Mouse (Mus musculus) cerebellum, postnatal 10 days (tissue): ENCODE data around the gene Cops9.
A peak's percentile ranks its signal among the peaks of the same experiment; 100 is the strongest.

Experiments
- DNase-seq, 2 experiments: peaks; one replicate each; pipeline ENCODE4 v3.0.0; 2021; ENCODE audit warnings: mixed read lengths in 2 of 2

Gene Cops9

DNA sequence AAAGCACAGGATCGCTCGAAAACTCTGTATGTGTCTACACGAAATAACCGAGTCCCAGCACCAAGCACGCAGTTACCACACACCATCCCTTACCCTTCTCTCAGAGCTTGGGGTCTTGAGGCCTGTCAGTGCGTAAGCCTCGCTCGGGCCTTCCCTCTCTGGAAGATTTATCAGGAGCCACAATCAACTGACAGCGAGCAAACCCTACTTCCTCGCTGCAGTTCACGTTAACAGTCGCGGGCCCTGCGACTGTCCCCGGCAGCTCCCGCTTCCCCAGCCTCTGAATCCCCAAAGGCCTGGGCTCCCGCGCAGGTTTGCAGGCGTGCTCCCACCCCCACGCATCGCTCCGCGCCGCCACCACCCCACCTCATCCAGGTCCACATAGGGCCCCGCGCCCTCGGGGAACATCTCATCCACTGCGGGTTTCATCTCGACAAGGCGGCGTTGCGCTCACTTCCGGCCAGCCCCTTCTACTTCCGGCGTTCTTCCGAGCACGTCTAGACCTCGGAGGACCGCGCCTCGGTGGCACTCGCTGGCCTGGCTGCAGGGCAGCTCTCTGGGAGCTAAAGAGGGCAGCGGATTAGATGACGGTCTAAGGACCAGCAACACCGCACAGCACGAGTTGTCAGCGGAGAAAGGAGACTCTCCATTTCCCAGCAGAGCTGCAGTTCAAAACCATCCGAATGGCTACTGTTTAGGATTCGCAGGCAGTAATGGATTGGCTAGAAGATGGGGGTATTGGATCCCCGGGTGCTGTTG is at the start of gene Cops9:
Cops9 (minus strand) TSS at position 472 of the 759 bp plus-strand sequence.
- DNase-seq, result peak; percentile 93 to 95

GRCm38 (mm10) chr1:92691166-92691844 is 49.5 kb upstream of the Cops9 start:
- DNase-seq, result peak in 1 of 2 experiments; percentile 41

GRCm38 (mm10) chr1:92686994-92687393 is 45.2 kb upstream of the Cops9 start:
- DNase-seq, result no peak

- DNase-seq, result no peak
Measured at GRCm38 (mm10) chr1:92683151-92683550, 41.4 kb upstream of the Cops9 start.

DNA sequence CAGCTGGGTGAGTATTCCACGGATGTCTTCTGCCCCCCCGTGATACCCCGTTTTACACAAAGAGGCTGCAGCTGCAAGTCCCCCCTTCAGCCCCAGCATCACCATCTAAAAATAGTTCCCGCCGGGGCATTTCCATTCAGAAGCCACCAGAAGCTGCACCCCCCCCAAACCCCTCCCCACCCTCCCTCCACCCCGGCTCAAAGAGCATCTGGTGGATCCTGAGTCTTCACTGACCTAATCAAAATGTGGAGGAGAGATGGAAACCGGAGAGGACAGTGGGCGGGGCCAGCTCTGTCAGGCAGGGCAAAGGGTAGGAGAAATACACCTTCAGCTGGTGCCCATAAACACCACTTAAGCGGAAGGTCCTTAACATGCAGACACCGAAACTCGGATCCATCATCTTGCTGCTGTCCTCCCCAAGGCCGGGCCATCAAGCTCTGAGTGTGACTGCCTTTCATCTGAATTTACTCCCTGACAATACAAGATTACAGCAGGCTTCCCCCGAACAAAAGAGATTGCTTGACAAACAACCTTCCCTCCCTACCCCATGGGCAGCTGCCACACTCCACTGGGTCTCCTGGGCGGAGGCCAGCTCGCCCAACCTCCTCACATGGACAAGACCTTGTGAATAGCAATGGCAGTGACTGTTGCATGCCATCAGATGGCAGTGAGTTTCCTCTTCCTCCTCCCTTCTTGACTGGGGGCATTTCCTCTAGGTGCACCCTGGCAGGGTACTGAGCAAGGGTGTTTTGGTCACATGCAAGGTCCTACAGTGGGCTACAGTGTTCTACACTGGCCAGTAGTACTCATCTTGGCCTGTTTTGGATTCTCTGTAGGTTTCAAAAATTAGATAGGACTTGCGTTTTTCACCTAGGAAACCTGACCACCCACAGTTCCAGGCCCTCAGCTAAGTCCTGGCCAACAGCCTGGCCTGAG is 39.2 kb upstream of the Cops9 start:
- DNase-seq, result peak; percentile 66 to 69

DNA sequence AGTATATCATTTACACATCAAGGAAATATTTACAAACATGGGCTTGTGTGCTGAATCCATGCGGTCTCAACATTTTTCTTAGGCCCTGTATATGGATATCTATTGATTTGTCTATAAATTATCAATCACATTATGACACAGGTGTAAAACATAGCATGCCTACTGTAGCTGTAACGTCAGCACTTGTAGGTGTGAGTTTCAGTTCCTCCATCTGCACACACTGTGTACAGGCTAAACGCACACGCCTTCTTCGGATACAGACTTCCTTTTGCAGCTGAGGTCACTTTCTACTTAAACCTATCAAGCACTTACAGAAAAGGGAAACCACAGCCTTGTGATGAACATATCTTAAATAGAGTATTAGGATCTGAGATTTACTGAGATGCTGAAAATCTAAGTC is 37.0 kb upstream of the Cops9 start:
- DNase-seq, result no peak

DNA sequence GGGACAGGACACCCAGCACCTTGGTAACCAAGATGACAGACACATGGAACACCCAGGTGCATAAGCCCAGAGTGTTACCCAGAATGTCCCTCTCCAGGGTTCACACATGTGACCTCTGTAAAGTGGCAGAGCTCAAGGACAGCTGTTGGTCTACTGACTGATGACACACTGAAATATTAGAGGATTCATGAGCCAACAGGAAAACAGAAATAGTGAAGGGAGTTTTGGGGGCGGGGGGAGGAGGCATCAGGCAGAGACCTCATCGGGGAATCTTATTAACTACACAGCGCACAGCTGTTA is 34.8 kb upstream of the Cops9 start:
- no peak for DNase-seq

DNA sequence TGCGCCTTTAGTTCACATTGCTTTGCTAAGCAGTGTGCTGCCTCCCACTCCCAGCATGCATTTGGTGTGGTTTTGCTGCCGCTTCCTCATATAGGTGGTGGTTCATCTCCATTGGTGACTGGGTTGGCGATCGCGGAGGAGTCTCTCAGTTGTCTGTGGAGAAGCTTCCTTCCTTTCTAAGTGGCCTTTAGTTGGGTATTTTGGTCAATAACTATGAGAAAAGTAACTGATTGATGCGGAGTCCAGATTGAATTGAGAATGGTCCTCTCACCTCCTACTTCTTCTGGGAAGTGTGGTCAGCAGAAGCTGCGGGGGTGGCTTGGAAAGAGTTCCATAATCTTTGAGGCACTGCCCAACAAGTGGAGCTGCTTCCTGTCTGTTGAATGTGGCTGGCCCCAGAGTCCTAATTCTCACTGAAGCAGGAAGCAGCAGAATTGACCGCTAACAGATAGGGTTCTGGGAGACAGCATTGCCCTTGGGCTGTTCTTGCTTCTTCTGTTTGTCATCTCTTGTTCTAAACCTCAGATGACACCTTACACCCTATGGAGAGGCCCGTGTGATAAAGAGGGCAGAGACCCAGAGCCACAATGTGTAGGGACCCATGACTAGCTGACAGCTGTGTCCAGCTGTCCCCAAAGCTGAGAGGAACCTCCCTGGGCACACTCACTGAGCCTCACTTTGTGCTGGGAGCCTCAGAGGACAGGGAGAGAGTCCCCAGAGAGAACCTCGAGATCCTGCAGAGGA is 34.3 kb upstream of the Cops9 start:
- no peak for DNase-seq

DNA sequence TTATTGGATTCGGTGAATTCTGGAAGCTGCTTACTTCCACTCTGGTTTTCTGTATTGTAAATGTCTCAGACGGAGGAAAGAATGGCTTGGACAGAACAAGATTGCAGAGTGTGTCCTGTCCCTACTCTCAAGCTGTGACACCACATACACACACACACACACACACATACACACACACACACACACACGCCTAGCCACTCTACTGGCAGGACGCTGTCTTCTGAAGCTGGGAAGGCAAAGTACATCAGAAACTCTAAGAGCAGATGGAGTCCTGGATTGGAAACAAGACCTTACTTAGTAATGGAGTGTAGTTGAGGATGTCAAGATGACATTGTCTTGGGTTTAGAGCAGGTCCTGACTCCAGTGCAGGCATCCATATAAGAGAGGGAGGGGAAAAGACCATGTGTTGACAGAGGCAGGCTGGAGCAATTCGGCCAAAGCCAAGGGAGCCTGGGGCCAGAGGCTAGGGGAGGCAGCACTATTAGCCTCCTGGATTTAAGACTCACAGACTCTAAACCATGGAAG is 31.5 kb upstream of the Cops9 start:
- DNase-seq, result no peak

GRCm38 (mm10) chr1:92671326-92671725 is 29.5 kb upstream of the Cops9 start:
- no peak for DNase-seq

DNA sequence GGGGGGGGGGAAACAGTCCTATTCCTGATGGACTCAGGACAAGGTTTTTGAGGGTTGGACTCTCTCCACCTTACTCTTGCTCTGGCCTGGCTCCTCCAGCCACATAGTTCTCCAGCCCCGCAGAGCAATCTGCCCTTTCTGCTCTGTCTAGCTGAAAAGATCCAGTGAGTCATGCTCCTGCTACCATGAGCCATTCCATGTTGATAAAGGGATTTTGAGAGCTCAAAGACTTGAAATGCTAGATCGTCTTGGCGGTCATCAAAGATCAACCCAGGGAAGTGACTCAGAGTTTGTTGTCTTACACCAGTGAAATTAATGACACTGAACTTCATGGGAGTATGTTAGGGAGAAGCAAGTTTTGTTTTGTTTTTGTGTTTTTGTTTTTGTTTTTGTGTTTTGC is 27.6 kb upstream of the Cops9 start:
- no peak for DNase-seq

GRCm38 (mm10) chr1:92667106-92667505 is 25.3 kb upstream of the Cops9 start:
- DNase-seq, result peak; percentile 81 to 82

GRCm38 (mm10) chr1:92659392-92659791 is 17.6 kb upstream of the Cops9 start:
- no peak for DNase-seq

- no peak for DNase-seq
Measured at GRCm38 (mm10) chr1:92657025-92657820, 15.4 kb upstream of the Cops9 start.

- DNase-seq, result no peak
Measured at GRCm38 (mm10) chr1:92654676-92655075, 12.9 kb upstream of the Cops9 start.

DNA sequence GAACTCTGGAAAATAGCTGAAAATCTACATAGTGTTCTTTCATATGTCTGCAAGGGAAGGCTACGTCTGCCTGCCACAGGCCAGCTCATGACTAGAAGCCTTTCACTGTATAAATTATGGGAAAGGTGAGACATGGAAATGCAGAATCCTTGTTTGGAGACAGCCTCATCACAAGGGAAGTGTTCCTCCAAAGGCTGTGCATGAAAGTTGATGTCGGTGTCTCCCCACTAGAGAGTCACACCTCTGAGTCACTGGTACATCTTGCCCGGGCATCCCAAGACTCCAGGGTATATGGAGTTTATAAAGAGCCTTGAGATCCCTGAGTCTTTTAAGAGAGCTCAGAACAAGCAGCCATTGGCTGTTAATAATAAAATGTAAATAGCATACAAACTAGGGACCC is 11.4 kb upstream of the Cops9 start:
- no peak for DNase-seq

GRCm38 (mm10) chr1:92651467-92651866 is 9.7 kb upstream of the Cops9 start:
- no peak for DNase-seq

DNA sequence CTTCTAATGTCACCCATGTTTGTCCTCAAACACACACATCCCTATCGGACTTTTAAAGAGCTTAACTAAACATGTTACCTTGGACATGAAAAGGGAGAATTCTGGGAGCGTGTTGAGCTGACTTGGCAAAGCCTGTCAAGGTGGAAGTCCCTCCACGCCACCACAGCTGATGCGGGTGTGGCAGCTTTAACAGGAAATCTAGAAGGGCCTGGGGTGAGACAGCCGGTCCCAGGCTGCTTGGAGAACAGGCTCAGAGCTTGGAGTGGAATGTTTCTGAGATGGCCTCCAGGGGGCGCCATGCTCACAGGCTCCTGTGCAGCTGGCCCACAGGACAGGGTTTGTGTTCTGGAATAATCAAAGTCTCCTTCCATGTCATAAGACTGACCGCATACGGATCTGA is 6.9 kb upstream of the Cops9 start, which contains the start of gene Otos:
Otos (minus strand) TSS at position 169 of the 400 bp plus-strand sequence.
- peak; percentile 86 to 89 for DNase-seq

DNA sequence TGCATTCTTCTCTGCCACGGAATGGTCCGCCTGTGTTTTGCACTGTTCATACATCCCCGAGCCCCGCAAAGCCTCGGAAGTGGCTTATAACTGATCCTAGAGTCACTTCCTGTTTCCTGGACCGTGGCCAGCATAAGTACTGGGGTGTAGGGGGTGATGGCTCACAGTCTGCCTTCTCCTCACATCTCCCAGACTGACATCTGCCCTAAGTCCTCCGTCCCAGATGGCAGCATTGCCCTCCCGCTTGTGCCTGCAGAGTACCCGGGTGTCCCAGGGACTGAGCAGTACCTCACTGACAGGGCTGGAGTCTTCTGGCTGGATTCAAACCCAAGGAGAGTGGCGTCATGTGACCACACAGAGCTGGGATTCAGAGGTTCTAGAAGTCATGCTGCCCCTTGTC is 6.4 kb upstream of the Cops9 start:
- peak in 1 of 2 experiments; percentile 24 for DNase-seq

GRCm38 (mm10) chr1:92647752-92648151 is 6.0 kb upstream of the Cops9 start:
- DNase-seq, result peak; percentile 89 to 91

GRCm38 (mm10) chr1:92647026-92647425 is 5.2 kb upstream of the Cops9 start:
- DNase-seq, result no peak
